Mouse (Mus musculus): ENCODE measurements at regions not wholly inside any gene's neighbourhood (a gene's known extent, or its start where the extent isn't known, plus 50 kb on each side); places are given as distances from the start of the nearest gene placed in this dataset.

DNA sequence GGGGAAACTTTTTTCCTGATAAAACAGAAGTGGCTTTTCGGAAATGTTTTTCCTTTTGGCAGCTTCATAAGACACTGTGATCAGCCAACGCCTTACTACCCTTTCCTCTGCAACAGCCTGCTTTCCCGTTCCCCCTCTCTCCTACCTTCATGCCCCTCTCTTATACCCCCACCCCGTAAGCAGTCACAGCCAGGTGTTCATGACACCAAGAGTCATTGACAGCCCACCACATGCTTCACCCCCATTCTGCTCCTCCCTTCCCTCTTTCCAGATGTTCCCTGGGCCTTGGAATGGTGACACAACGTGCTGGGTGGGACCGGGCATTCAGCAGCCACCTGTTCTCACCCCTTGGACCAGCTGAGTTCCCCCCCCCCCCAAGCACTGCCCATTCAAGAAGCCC, 56.5 kb upstream of the Cux1 start:
- no peak overlapping the region for H3K9ac ChIP-seq (ENCODE audit: low read depth, low read length)
- ATAC-seq (replicated peaks; ENCODE audit: low FRiP score, low read depth) (no peak), DNase-seq (ENCODE audit: low spot score) (no peak)
- no peak overlapping the region for H3K27ac ChIP-seq
- H3K4me3 ChIP-seq (replicated peaks; ENCODE audit: low read depth, low read length): no peak overlapping the region
- no peaks in the 10 kb centered on the region for H3K9me3 ChIP-seq (replicated peaks; ENCODE audit: low read length)
- H3K4me1 ChIP-seq (replicated peaks; ENCODE audit: insufficient read depth, low read length): peaks cover 18% of the 10 kb centered on the region
- H3K27me3 ChIP-seq (ENCODE audit: insufficient read depth, low read length): no peaks in the 10 kb centered on the region
- WGBS: 50% methylated on average over 6 of the region's 6 CpGs
- no peak for TF ChIP-seq CTCF (IDR thresholded peaks at IDR 0.05; ENCODE audit: low read depth)
- no peaks in the 10 kb centered on the region for H3K36me3 ChIP-seq (ENCODE audit: insufficient read depth, low read length)
- no peak overlapping the region for H3K4me2 ChIP-seq (ENCODE audit: low read length)

DNA sequence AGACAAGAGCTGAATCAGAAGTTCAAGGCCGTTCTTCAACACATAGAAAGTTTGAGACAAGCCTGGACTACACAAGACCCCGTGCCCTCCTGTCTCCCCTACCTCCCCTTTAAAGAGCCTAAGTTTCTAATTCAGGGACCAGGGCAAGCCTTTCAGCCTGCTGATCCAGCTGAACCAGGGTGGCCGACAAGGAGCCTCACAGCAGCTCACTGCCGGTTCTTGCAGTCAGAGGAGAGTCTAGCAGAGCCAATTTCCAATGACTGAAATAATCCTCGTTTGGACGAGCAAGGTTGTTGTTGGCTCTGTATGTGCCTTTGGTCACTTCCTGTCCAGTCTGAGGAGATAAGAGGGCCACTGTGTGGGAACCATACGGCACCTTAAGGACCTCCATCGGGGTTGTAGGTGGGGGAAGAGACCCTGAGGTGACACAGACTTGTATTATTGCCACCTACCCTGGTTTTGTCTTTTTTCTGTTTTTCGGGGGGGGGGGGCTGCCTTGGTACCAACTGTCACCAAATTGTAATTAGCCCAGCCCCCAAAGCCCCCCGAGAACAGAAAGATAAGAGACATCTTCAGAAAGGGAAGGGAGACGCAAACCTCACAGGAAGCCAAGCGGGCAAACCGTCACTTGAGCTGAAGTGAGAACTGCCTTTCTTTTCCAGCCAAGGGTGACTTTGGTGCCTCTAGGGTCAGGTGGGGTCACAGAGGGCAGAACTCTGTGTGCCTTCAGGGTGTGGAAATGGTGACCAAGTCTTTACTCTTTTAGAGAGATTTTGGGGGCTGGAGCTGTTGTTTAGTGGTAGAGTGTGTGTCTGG, 58.1 kb upstream of the Cux1 start:
- H3K36me3 ChIP-seq (ENCODE audit: insufficient read depth, low read length): no peaks in the 10 kb centered on the region

DNA sequence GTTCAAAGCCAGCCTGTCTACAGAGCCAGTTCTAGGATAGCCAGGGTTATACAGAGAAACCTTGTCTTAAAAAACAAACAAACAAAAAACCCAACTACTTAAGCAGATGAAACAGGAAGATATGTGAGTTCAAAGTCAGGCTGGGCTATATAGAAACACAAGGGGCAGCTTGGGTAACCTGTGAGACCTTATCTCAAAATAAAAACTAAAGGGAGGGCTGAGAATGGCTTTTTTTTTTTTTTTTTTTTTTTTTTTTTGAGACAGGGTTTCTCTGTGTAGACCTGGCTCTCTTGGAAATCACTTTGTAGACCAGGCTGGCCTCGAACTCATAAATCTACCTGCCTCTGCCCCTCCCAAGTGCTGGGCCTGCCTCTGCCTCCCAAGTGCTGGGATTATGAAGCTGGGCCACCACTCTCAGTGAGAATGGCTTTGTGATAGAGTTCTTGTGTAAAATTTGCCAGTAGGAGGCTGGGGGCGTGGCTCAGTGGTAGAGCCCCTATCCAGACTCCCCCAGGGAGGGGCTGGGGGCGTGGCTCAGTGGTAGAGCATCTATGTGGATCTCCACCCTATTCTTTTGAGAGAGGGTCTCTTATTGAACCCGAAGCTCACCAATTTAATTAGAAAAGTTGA, 59.0 kb upstream of the Cux1 start:
- no peak for DNase-seq (ENCODE audit: low spot score)
- peaks cover 5% of the 10 kb centered on the region; the same call in 1 of the 2 replicates for H3K4me1 ChIP-seq (replicated peaks; ENCODE audit: insufficient read depth, low read length)
- no peak overlapping the region for H3K4me2 ChIP-seq (ENCODE audit: low read length)
- no peak overlapping the region for H3K4me3 ChIP-seq (replicated peaks; ENCODE audit: low read depth, low read length)
- no peaks in the 10 kb centered on the region for H3K9me3 ChIP-seq (replicated peaks; ENCODE audit: low read length)
- 59% methylated on average over 4 of the region's 4 CpGs for WGBS
- H3K27ac ChIP-seq: no peak overlapping the region
- TF ChIP-seq CTCF (IDR thresholded peaks at IDR 0.05; ENCODE audit: low read depth): no peak
- no peak for ATAC-seq (replicated peaks; ENCODE audit: low FRiP score, low read depth)
- no peaks in the 10 kb centered on the region for H3K36me3 ChIP-seq (ENCODE audit: insufficient read depth, low read length)
- no peaks in the 10 kb centered on the region for H3K27me3 ChIP-seq (ENCODE audit: insufficient read depth, low read length)
- H3K9ac ChIP-seq (ENCODE audit: low read depth, low read length): no peak overlapping the region

More for the DNA sequence above, 58.1 kb upstream of the Cux1 start:
- no peaks in the 10 kb centered on the region for H3K9me3 ChIP-seq (replicated peaks; ENCODE audit: low read length)
- no peaks in the 10 kb centered on the region for H3K27me3 ChIP-seq (ENCODE audit: insufficient read depth, low read length)
- no peak for ATAC-seq (replicated peaks; ENCODE audit: low FRiP score, low read depth)
- no peak overlapping the region for H3K4me2 ChIP-seq (ENCODE audit: low read length)
- TF ChIP-seq CTCF (IDR thresholded peaks at IDR 0.05; ENCODE audit: low read depth): no peak
- 61% methylated on average over 13 of the region's 13 CpGs for WGBS
- no peak for DNase-seq (ENCODE audit: low spot score)
- H3K9ac ChIP-seq (ENCODE audit: low read depth, low read length): no peak overlapping the region
- H3K4me1 ChIP-seq (replicated peaks; ENCODE audit: insufficient read depth, low read length): peaks cover 5% of the 10 kb centered on the region; the same call in 1 of the 2 replicates
- no peak overlapping the region for H3K27ac ChIP-seq
- H3K4me3 ChIP-seq (replicated peaks; ENCODE audit: low read depth, low read length): no peak overlapping the region

DNA sequence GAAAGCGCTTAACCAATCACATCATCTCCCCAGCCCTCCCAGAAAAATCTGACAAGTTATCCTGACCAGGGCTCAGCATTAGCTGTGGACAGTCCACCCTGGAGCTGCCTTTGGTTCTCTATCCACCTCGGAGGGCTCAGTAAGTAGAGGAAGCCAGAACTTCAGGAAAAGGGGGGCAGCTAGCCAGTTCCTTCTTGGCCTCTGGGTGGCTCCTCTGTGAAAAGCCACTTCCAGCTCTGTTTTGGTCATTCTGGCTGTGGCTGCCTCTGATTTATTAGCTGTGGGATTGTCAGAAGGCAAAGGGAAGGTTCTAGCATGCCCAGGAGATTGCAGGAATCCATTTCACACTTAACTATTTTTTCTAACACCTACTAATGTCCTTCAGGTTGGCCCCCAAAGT, 59.6 kb upstream of the Cux1 start:
- DNase-seq (ENCODE audit: low spot score) (peak; percentile 34), ATAC-seq (replicated peaks; ENCODE audit: low FRiP score, low read depth) (no peak)
- H3K4me1 ChIP-seq (replicated peaks; ENCODE audit: insufficient read depth, low read length): peaks cover 5% of the 10 kb centered on the region; the same call in 1 of the 2 replicates
- WGBS: 58% methylated on average over 2 of the region's 2 CpGs
- no peaks in the 10 kb centered on the region for H3K36me3 ChIP-seq (ENCODE audit: insufficient read depth, low read length)
- H3K27me3 ChIP-seq (ENCODE audit: insufficient read depth, low read length): no peaks in the 10 kb centered on the region
- no peaks in the 10 kb centered on the region for H3K9me3 ChIP-seq (replicated peaks; ENCODE audit: low read length)
- no peak overlapping the region for H3K4me3 ChIP-seq (replicated peaks; ENCODE audit: low read depth, low read length)
- H3K27ac ChIP-seq: no peak overlapping the region
- no peak for TF ChIP-seq CTCF (IDR thresholded peaks at IDR 0.05; ENCODE audit: low read depth)
- H3K4me2 ChIP-seq (ENCODE audit: low read length): no peak overlapping the region
- H3K9ac ChIP-seq (ENCODE audit: low read depth, low read length): no peak overlapping the region

DNA sequence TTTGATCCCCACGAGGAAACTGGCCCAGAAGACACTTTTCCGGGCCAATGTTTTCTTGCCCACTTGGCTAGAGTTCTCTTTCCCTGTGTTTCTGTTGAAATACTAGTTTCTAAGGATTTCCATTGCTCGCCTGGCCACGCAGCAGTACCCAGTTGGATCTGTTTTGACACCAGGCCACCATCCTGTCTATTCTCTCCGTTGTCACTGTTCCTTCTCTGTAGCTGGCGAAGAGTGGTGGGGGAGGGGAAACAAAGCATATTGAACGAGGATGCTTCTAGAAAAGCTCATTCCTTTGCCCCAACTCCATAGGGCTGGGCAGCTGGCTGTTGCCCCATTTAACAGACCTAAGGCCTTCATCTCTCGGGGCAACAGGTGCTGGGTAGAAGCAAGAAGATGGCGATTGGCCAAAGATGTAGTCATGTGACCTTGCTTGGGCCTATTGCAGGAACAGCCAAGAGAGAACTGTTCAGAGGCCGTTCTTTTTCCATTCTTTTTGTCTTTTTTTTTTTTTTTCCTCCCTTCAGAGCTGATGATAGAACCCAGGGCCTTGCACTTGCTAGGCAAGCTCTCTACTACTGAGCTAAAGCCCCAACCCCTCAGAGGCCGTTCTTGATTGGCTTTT, 60.5 kb upstream of the Cux1 start:
- H3K9me3 ChIP-seq (replicated peaks; ENCODE audit: low read length): no peaks in the 10 kb centered on the region
- no peak overlapping the region for H3K27ac ChIP-seq
- H3K36me3 ChIP-seq (ENCODE audit: insufficient read depth, low read length): no peaks in the 10 kb centered on the region
- H3K27me3 ChIP-seq (ENCODE audit: insufficient read depth, low read length): no peaks in the 10 kb centered on the region
- DNase-seq (ENCODE audit: low spot score) (no peak), ATAC-seq (replicated peaks; ENCODE audit: low FRiP score, low read depth) (no peak)
- no peak for TF ChIP-seq CTCF (IDR thresholded peaks at IDR 0.05; ENCODE audit: low read depth)
- H3K4me1 ChIP-seq (replicated peaks; ENCODE audit: insufficient read depth, low read length): peaks cover 2% of the 10 kb centered on the region; the same call in 1 of the 2 replicates
- no peak overlapping the region for H3K4me2 ChIP-seq (ENCODE audit: low read length)
- H3K4me3 ChIP-seq (replicated peaks; ENCODE audit: low read depth, low read length): no peak overlapping the region
- no peak overlapping the region for H3K9ac ChIP-seq (ENCODE audit: low read depth, low read length)
- 79% methylated on average over 11 of the region's 11 CpGs for WGBS

DNA sequence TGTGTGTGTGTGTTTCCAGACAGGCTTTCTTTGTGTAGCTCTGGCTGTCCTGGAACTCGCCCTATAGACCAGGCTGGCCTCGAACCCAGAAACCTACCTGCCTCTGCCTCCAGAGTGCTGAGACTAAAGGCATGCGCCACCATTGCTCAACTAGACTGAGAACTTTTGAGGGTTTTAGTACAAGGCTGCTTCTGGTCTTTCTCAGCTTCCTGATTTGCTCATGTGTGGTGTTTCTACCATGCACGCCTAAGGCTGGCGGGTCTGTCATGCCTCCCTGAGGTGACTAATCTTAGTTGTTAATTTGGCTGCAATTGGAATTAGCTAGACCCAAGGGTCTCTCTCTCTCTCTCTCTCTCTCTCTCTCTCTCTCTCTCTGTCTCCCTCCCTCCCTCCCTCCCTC, 61.2 kb upstream of the Cux1 start:
- H3K4me3 ChIP-seq (replicated peaks; ENCODE audit: low read depth, low read length): no peak overlapping the region
- DNase-seq (ENCODE audit: low spot score): no peak
- no peaks in the 10 kb centered on the region for H3K36me3 ChIP-seq (ENCODE audit: insufficient read depth, low read length)
- no peaks in the 10 kb centered on the region for H3K4me1 ChIP-seq (replicated peaks; ENCODE audit: insufficient read depth, low read length)
- no peak overlapping the region for H3K4me2 ChIP-seq (ENCODE audit: low read length)
- no peaks in the 10 kb centered on the region for H3K27me3 ChIP-seq (ENCODE audit: insufficient read depth, low read length)
- no peak overlapping the region for H3K27ac ChIP-seq
- no peak overlapping the region for H3K9ac ChIP-seq (ENCODE audit: low read depth, low read length)
- ATAC-seq (replicated peaks; ENCODE audit: low FRiP score, low read depth): no peak
- H3K9me3 ChIP-seq (replicated peaks; ENCODE audit: low read length): no peaks in the 10 kb centered on the region
- 96% methylated on average over 5 of the region's 5 CpGs for WGBS
- no peak for TF ChIP-seq CTCF (IDR thresholded peaks at IDR 0.05; ENCODE audit: low read depth)
